Mouse (Mus musculus) telencephalon, adult 2 months (tissue): ENCODE measurements at regions not wholly inside any gene's neighbourhood (a gene's known extent, or its start where the extent isn't known, plus 50 kb on each side); places are given as distances from the start of the nearest gene placed in this dataset.

Source experiments
- DNase-seq: peaks from one replicate; pipeline ENCODE4 v3.0.0-alpha.2; 2011; ENCODE audit warnings: low read depth, low spot score

DNA sequence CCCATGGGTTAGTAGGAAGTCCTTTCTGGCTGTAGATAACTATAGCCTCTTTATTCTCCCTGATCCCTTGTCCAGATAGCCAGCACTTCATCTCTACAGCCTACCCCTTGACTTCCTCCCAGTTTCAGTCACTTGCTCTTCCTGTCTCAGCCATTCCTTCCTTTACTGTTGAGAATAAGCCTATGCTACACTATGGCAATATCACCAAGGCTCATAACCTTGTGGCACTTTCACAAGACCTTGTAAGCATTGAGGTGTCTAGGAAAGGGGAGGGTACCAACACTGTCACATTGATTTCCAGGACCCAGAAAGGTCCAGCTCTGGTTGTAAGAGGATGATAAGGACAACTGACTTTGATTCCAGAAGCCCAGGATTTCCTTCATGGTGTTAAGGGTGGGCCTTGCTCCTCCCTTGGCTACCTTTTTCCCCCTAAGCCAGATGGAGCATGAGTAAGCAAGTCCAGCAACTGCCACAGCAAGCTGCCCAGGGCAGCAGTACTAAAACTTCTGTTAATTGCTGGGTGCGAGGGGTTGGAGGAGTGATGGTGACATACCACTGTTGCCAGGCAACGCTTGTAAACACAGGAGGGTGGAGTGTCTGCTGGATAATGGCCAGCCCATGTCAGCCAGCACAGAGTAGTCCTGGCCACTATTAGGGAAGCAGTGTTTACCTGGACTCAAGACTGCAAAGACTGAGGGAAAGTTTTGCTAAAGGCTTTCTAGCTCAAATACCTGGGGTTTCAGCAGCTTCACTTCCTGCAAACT, 75.7 kb downstream of the Ankrd16 start:
- DNase-seq: no peak

DNA sequence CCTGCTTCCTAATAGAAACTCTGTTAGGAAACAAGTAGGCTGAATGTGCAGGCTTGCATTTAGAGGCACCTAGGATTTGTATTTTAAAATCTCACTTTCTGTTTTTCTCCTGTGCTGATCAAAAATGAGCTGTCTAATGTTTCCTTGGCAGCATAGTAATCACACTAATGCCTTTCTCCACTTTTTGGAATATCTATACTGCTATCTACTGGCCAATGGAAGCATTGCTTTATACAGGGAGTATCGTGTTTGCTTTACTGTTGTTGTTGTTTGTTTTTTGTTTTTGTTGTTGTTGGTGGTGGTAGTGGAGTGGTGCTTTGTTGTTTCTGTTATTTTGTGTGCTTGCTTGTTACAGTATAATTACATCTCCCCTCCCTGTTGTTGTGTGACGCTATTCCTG, 92.3 kb downstream of the Ankrd16 start:
- no peak for DNase-seq

DNA sequence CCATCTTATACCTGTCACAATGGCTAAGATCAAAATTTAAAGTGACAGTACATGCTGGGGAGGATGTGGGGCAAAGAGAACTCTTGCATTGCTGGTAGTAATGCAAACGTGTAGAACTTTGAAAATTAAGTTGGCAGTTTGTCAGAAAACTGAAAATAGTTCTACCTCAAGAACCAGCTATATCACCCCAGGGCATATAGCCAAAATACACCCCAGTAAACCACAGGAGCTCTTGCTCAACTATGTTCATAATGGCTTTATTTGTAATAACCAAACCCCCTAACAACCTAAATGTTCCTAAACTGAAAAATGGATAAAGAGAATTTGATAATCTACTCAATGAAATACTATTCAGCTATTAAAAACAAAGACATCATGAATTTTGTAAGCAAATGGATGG, 102.3 kb downstream of the Ankrd16 start:
- no peak for DNase-seq

GRCm38 (mm10) chr2:11894792-11895568, 117.3 kb downstream of the Ankrd16 start:
- no peak for DNase-seq

- DNase-seq: no peak
Observed at GRCm38 (mm10) chr2:11899698-11900660, 122.3 kb downstream of the Ankrd16 start.

GRCm38 (mm10) chr2:11914782-11915181, 137.1 kb downstream of the Ankrd16 start:
- DNase-seq: no peak

GRCm38 (mm10) chr2:11917373-11917772, 139.7 kb downstream of the Ankrd16 start:
- DNase-seq: no peak

DNA sequence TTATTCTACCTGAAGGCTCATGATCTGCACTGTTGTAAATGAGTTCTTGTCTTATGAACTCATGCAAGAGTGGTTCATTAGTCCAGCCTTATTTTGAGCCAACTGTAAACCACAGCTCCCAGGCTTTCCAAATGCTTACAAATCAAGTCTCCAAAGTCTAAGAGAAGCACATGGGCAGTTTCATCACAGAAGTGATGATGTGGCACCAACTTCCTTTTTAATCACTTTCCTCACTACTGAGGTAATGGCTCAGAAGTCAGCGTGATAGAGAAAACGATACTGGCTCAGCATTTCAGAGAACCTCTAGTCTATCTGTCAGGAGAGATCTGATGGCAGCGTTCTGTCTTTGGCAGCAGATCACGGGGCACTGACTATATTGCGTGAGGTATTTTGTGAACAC, 140.4 kb downstream of the Ankrd16 start:
- DNase-seq: no peak

- no peak for DNase-seq
Observed at GRCm38 (mm10) chr2:11960777-11961176, 183.1 kb downstream of the Ankrd16 start.

- no peak for DNase-seq
Observed at GRCm38 (mm10) chr2:11965374-11965773, 187.7 kb downstream of the Ankrd16 start.

DNA sequence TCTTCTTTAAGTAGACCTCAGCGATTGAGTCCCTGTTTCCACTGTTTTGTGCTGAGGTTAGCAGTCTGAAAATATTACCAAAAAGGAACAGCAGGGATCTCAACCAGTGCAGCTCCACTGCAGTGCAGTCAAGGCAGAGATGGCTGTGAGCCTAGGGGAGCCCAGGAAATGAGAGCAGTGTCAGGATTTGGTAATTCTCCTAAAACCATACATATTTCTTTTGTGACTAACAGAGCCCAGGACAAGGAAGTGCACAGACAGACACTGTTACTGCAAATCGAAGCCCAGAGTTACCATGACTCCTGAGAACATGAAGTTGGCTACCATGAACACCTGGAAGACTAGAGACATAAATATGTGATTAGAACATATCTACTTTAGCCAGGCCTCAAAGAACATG, 189.3 kb downstream of the Ankrd16 start:
- DNase-seq: no peak

DNA sequence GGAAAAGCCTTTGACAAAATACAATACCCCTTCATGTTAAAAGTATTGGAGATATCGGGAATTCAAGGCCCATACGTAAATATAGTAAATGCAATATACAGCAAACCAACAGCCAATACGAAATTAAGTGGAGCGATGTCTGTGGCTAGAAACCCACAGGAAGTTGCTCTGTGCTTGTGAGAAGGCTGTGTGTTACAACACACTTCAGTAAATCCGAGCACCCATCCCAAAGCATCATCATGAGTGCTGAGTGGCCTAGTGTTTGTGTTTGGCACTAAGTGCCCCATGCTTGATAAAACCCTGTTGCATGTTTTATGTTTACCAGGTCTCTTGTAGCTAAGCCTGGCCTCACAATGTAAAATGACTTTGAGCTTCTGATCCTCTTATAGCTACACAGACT, 194.3 kb downstream of the Ankrd16 start:
- DNase-seq: no peak

DNA sequence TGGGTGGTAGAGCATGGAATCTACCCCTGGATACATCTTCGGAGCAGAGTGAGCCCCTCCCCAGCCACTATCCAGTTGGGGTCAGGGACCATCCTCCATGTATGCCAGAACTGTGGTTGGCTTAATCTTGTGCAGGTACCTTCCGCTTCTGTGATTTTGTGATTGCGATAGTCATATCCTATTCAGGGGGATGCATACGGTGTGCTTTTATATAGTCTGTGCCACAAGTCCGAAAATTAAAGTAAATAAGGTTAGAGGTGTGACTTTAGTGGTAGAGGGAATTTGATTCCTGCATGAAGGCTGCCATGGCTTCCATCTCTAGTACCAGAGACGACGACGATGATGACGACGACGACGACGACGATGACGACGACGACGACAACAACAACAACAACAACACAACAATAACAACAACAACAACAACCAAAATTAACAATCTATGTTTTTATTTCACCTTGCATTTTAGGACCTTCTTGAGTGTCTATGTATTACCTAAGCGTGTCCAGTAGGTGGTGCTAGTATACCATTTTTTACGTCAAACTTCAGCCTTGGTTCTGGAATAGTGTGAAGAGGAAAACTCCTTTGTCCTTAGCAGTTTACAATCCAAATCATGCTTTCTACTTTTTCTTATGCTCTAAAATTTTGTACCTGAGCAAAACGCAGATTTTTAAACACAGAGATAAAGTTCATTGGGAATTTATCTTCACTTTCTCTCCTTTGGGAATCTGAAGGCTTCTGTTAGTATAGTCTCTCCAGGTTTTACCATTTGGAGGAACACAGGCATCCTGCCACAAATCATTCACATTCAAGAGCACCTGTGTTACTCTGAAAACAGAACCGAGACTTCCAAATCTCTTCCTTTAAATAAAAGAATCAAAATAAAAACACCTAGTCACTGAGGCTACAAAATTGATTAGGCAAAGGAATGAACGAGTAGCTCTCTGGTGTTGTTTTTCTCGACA, 224.5 kb downstream of the Ankrd16 start:
- DNase-seq: peak; percentile 50

DNA sequence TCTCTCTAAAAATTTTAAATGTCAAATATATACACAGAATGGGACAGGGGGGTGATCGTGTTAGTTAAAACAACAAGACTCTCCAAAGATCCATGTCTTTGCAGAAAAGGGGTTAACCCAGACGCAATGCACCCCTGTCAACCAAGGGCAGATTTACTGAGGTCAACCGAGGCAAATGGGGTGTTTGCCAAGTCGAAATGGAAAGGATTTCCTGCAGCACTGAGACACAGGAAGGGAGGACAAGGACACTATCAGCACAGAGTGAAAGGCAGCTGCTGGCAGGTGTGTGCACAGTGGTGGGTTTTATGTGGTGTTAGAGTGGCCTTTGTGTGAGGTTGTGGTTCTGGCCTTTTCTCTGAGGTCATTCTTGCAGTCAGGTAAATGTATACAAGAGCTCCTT, 226.7 kb downstream of the Ankrd16 start:
- no peak for DNase-seq

DNA sequence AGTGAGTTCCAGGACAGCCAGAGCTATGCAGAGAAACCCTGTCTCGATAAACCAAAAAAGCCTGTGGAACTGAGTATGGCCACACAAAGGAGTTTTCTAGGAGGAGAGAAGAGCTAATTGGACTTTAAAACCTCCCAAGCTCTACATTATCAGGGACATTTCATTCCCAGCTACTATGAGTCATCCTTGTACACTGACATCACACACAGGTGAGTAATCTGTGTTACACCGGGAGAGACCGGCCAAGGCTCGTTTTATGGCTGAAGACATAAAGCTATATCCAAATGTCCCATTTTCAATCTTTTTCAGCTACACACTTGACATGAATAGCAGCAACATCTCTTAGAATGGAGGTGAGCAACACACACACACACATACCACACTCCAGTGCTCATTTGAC, 229.5 kb downstream of the Ankrd16 start:
- DNase-seq: no peak

DNA sequence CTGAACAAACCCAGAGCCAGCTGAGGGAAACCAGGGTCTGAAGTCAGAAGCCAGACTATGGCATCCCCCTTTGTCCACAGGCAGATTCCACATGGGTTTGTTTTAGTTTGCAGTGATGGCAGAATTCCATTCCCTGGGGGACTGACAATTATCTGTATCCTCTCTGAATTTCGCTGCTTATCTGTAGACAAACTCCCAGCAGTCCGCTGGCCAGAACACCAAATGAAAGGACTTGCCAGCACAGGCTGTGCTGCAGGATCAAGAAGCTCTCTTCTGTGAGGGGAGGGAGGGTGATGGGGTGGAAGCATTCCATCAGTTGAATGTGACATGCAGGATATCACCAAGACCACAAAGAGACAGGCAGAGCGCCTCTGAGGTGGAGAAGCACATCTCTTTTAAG, 233.8 kb downstream of the Ankrd16 start:
- no peak for DNase-seq

DNA sequence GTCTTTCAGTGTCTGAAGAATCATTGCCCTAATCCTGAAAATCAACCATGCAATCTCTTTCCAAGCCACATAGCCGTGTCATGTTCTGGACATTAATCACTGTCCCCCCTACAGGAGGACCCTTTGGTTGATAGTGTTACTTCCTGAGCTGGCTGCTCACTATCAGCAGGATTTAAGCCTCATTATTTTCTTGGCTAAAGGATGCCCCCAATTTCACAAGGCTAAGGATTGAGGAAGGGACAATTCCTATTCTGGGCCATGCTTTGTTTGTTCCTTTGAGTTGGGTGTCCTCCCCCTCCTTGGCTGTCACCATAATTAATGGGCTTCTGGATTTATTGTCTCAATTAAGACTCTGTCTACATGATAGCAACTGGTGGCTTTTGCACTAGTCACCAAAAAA, 241.9 kb downstream of the Ankrd16 start:
- DNase-seq: no peak

DNA sequence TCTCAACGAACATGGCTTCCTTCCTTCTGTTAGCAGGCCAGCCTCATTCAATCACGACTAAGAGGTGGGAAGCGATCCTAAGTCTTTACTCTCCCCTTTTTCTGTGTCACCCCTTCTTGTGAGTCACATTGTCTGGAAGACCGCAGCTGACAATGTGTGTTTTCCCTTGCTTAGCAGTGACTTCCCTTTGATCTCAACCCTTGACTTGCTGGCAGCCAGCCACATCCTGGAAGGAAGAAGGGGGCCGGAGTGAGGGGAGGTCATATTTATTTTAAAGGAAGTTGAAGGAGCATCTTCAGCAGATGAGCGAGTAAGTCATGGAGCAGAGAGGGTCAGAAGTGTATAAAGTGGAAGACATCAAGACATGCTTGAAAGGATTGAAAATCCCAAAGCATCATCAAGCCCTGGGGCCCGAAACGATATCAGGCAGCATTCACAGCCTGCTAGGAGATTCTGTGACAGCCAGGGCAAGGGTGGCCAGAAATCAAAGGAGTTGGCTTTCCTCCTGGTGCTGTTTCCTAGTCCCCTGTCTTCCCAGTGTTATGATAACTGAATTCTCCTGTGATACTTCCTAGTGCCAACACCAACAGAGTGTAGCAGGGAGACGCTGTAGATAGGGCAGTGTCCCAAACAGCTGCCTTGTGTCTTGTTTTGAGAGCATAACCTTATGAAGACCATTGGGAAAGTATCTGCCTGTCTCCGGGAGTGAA, 245.9 kb downstream of the Ankrd16 start:
- DNase-seq: no peak

- DNase-seq: no peak
Observed at GRCm38 (mm10) chr2:12026220-12026619, 248.5 kb downstream of the Ankrd16 start.
